Mouse (Mus musculus): ENCODE measurements around the gene Ctsf. TPM values are rescaled to one million over a fixed set of nuclear protein-coding genes. Genes with fewer than 3 reads are reported as not detected.
A peak's percentile ranks its signal among the peaks of the same experiment; 100 is the strongest.
"Not testable (repeated sequence)": the region's sequence is repeated elsewhere in the genome, so short reads cannot be mapped to it uniquely, and the experiment has no call there.

Ctsf gene
- total and polyA plus RNA-seq, 2 experiments from 2014 or later: 82.5 to 117 TPM

DNA sequence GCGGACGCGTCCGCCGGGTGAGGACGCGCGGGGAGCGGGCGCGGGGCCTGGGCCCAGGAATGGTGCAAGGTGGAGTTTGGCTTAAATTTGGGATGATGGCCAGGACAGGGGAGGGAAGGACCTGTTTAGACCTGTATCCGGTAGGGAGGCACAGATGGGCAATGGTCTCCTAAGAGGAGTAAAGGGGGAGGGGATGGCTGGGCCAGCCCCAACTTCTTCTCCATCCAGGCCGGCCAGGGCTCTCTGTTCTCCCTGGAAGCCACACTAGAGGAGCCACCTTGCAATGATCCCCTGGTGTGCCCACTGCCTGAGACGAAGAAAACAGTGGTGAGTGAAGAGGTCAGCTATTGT is 515 bp downstream of the Ctsf start:
- DNase-seq (ENCODE audit: low spot score): no peak
- Histone ChIP-seq H3K36me3 (ENCODE audit: insufficient read depth, low read length) (peaks cover 29% of the 10 kb centered on the region), H3K4me3 (ENCODE audit: low read depth, low read length) (peak overlapping the region; percentile 58), H3K4me1 (ENCODE audit: insufficient read depth, low read length) (0 out of 2 replicates have a peak, but pooled peaks cover 8% of the 10 kb centered on the region), H3K9ac (replicated peaks; ENCODE audit: low read length, poor library complexity, severe bottlenecking) (peak overlapping the region; percentile 68), H3K4me2 (ENCODE audit: low read depth, low read length, poor library complexity, severe bottlenecking) (peak overlapping the region; percentile 80), H3K9me3 (ENCODE audit: low read length) (no peaks in the 10 kb centered on the region), H3K27me3 (ENCODE audit: insufficient read depth, low read length) (no peaks in the 10 kb centered on the region), H3K27ac (ENCODE audit: low read depth, low read length) (no peak overlapping the region)
- under 1% methylated on average over 14 of the region's 14 CpGs for WGBS
- no peak; the same call in none of the 2 replicates for ATAC-seq (ENCODE audit: low FRiP score)
- TF ChIP-seq CTCF (IDR thresholded peaks at IDR 0.05): no peak

DNA sequence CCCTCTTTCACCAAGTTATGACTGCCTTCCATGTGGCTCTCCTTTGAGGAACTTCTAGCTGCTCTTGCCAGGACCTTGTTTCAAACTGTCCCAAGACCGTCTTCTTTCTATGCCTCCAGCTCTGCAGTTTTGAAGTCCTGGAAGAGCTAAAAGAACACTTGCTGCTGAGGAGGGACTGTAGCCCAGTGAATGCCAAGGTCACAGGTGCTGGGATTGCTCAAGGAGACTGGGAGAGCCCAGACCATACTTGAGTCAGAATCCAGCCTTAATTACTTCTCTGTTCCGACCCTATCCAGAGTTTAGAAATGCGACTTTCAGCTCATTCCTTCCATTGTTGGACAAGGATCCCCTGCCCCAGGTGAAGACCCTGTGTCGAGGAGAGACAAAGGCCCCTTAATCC is 1.0 kb downstream of the Ctsf start:
- peak overlapping the region; percentile 58; the same call in 1 of the 2 replicates for H3K4me3 ChIP-seq (ENCODE audit: low read depth, low read length)
- H3K9ac ChIP-seq (replicated peaks; ENCODE audit: low read length, poor library complexity, severe bottlenecking): peak overlapping the region; percentile 68; the same call in 1 of the 2 replicates
- DNase-seq (ENCODE audit: low spot score) (no peak), ATAC-seq (ENCODE audit: low FRiP score) (no peak)
- no peak for TF ChIP-seq CTCF (IDR thresholded peaks at IDR 0.05)
- 0 out of 2 replicates have a peak, but pooled peaks cover 8% of the 10 kb centered on the region for H3K4me1 ChIP-seq (ENCODE audit: insufficient read depth, low read length)
- H3K27ac ChIP-seq (ENCODE audit: low read depth, low read length): no peak overlapping the region
- WGBS: 54% methylated on average over 4 of the region's 4 CpGs
- no peaks in the 10 kb centered on the region for H3K27me3 ChIP-seq (ENCODE audit: insufficient read depth, low read length)
- peak overlapping the region; percentile 80 for H3K4me2 ChIP-seq (ENCODE audit: low read depth, low read length, poor library complexity, severe bottlenecking)
- H3K36me3 ChIP-seq (ENCODE audit: insufficient read depth, low read length): peaks cover 34% of the 10 kb centered on the region
- no peaks in the 10 kb centered on the region for H3K9me3 ChIP-seq (ENCODE audit: low read length)

DNA sequence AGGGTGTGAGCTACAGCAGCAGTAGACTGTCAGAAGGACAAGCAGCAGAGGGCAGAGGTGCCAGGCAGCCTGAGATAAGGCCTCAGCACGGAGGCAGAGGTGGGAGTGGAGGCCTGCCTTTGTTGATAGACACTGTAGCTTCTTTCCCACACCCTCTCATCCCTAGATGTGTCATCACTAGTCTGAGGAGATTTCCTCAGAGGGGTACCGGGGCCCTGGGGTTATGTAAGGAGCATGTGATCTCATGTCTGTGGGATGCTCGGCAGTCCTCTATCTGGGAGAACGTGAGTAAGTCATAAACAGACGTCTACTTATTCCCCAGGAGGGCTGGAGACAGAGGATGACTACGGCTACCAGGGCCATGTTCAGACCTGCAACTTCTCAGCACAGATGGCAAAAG is 4.2 kb downstream of the Ctsf start:
- H3K36me3 ChIP-seq (ENCODE audit: insufficient read depth, low read length): peaks cover 34% of the 10 kb centered on the region
- no peak overlapping the region for H3K9ac ChIP-seq (replicated peaks; ENCODE audit: low read length, poor library complexity, severe bottlenecking)
- no peak overlapping the region for H3K4me2 ChIP-seq (ENCODE audit: low read depth, low read length, poor library complexity, severe bottlenecking)
- DNase-seq (ENCODE audit: low spot score): no peak
- no peak for ATAC-seq (ENCODE audit: low FRiP score)
- H3K4me3 ChIP-seq (ENCODE audit: low read depth, low read length): no peak overlapping the region
- no peak for TF ChIP-seq CTCF (IDR thresholded peaks at IDR 0.05)
- H3K4me1 ChIP-seq (ENCODE audit: insufficient read depth, low read length): 0 out of 2 replicates have a peak, but pooled peaks cover 8% of the 10 kb centered on the region
- WGBS: 76% methylated on average over 6 of the region's 6 CpGs
- no peak overlapping the region for H3K27ac ChIP-seq (ENCODE audit: low read depth, low read length)
- H3K27me3 ChIP-seq (ENCODE audit: insufficient read depth, low read length): no peaks in the 10 kb centered on the region
- no peaks in the 10 kb centered on the region for H3K9me3 ChIP-seq (ENCODE audit: low read length)

- no peak overlapping the region for H3K27ac ChIP-seq (ENCODE audit: low read depth, low read length)
- no peak overlapping the region for H3K9ac ChIP-seq (replicated peaks; ENCODE audit: low read length, poor library complexity, severe bottlenecking)
- H3K36me3 ChIP-seq (ENCODE audit: insufficient read depth, low read length): peaks cover 28% of the 10 kb centered on the region
- no peak overlapping the region for H3K4me2 ChIP-seq (ENCODE audit: low read depth, low read length, poor library complexity, severe bottlenecking)
- no peaks in the 10 kb centered on the region for H3K27me3 ChIP-seq (ENCODE audit: insufficient read depth, low read length)
- no peak for ATAC-seq (ENCODE audit: low FRiP score)
- no peaks in the 10 kb centered on the region for H3K4me1 ChIP-seq (ENCODE audit: insufficient read depth, low read length)
- no peak overlapping the region for H3K4me3 ChIP-seq (ENCODE audit: low read depth, low read length)
- WGBS: 65% methylated on average over 6 of the region's 6 CpGs
- no peak for TF ChIP-seq CTCF (IDR thresholded peaks at IDR 0.05)
- H3K9me3 ChIP-seq (ENCODE audit: low read length): no peaks in the 10 kb centered on the region
- DNase-seq (ENCODE audit: low spot score): peak; percentile 32
These were observed 8.1 kb downstream of the Ctsf start for GRCm38 (mm10) chr19:4863048-4863447.

DNA sequence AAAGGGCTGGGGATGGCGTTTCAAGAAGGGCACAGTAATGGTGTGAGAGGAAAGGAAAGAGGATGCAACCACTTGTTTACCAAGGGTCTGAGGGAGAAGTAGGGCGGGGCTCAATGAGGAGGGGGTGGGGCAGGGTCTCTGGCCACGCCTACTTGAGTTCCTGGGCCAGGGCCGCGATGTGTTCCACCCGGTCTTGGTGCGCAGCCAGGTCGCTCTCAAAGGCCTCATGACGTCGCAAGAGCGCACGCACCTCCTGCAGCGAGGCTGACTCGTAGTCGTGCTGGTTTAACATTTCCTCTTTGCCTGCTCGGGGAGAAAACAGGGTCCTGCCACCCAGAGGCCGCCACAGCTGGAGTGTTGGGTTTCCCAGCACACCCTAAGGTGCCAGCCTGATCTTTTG is 10.2 kb downstream of the Ctsf start:
- TF ChIP-seq CTCF (IDR thresholded peaks at IDR 0.05): no peak
- ATAC-seq (ENCODE audit: low FRiP score): no peak

DNA sequence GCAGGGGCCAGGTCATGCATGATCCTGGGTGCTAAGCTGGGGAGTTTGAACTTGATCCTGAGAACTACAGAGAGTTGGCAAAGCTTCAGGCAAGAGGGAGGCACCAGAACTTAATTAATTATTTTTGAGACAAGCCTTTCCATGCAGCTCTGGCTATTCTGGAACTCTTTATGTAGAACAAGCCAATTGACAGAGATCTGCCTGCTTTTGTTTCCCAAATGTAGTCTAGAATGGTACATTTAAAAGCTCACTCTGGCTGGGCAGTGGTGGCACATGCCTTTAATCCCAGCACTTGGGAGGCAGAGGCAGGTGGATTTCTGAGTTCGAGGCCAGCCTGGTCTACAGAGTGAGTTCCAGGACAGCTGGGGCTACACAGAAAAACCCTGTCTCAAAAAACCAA is 19.7 kb downstream of the Ctsf start:
- not testable (repeated sequence) for H3K27ac ChIP-seq (ENCODE audit: low read depth, low read length); ATAC-seq (ENCODE audit: low FRiP score); H3K4me3 ChIP-seq (ENCODE audit: low read depth, low read length); H3K9me3 ChIP-seq (ENCODE audit: low read length); H3K36me3 ChIP-seq (ENCODE audit: insufficient read depth, low read length); H3K4me2 ChIP-seq (ENCODE audit: low read depth, low read length, poor library complexity, severe bottlenecking); H3K27me3 ChIP-seq (ENCODE audit: insufficient read depth, low read length); H3K9ac ChIP-seq (replicated peaks; ENCODE audit: low read length, poor library complexity, severe bottlenecking); H3K4me1 ChIP-seq (ENCODE audit: insufficient read depth, low read length); DNase-seq (ENCODE audit: low spot score)
- WGBS: 73% methylated on average over 1 of the region's 1 CpGs

More for the DNA sequence above, 10.2 kb downstream of the Ctsf start:
- 5% methylated on average over 17 of the region's 17 CpGs for WGBS
- Histone ChIP-seq H3K27ac (ENCODE audit: low read depth, low read length) (no peak overlapping the region), H3K9me3 (ENCODE audit: low read length) (no peaks in the 10 kb centered on the region), H3K27me3 (ENCODE audit: insufficient read depth, low read length) (no peaks in the 10 kb centered on the region), H3K36me3 (ENCODE audit: insufficient read depth, low read length) (peaks cover 8% of the 10 kb centered on the region), H3K4me3 (ENCODE audit: low read depth, low read length) (no peak overlapping the region), H3K9ac (replicated peaks; ENCODE audit: low read length, poor library complexity, severe bottlenecking) (0 out of 2 replicates have a peak overlapping the region, but pooled peaks have one; percentile 33), H3K4me1 (ENCODE audit: insufficient read depth, low read length) (no peaks in the 10 kb centered on the region), H3K4me2 (ENCODE audit: low read depth, low read length, poor library complexity, severe bottlenecking) (no peak overlapping the region; the same call in 1 of the 2 replicates)
- DNase-seq (ENCODE audit: low spot score): peak; percentile 35

Measured in midbrain, postnatal 0 days (tissue).